Mouse (Mus musculus) CH12.LX (cell line): Measurements from ENCODE around the gene Bysl. TPM values are rescaled to one million over a fixed set of nuclear protein-coding genes. Genes with fewer than 3 reads are reported as not detected.
A peak's percentile ranks its signal among the peaks of the same experiment; 100 is the strongest.

Experiments
- DNase-seq: peaks from one replicate; pipeline ENCODE4 v3.0.0-alpha.2; 2013; ENCODE audit errors: extremely low read depth
- H3K27ac ChIP-seq: 2 replicates; pipeline ENCODE4 v1.5.1; 2012; ENCODE audit warnings: low read depth, mild to moderate bottlenecking, control low read depth, moderate library complexity; ENCODE audit not compliant: insufficient read depth
- H3K27me3 ChIP-seq: replicated peaks from 2 replicates; pipeline ENCODE3; 2012; ENCODE audit warnings: inconsistent platforms
- H3K36me3 ChIP-seq, 2 experiments: replicated peaks in 1 of 2; 2 replicates each; pipeline versions ENCODE3 to v1.6.1; 2012; ENCODE audit warnings: inconsistent platforms in 1 of 2, low read length in 1 of 2, mild to moderate bottlenecking in 1 of 2, mixed read lengths in 1 of 2, moderate library complexity in 1 of 2; ENCODE audit not compliant: control insufficient read depth in 1 of 2, insufficient read depth in 1 of 2
- H3K4me1 ChIP-seq, 2 experiments: 2 replicates each; pipeline ENCODE4 v1.6.1; 2012; ENCODE audit warnings: inconsistent platforms in 1 of 2, moderate library complexity in 1 of 2; ENCODE audit not compliant: insufficient read depth in 2 of 2, control insufficient read depth in 1 of 2
- H3K4me2 ChIP-seq: 2 replicates; pipeline ENCODE4 v1.6.1; 2012; ENCODE audit warnings: low read depth, mild to moderate bottlenecking, control low read depth; ENCODE audit not compliant: poor library complexity, insufficient read depth, severe bottlenecking
- H3K4me3 ChIP-seq, 3 experiments: fragments of 150-350 bp in 1 of 3; sonication (generic) in 1 of 3; replicated peaks in 1 of 3; 2 replicates each; pipeline versions ENCODE3 to v1.5.1; 2011 to 2012; ENCODE audit warnings: low read depth in 2 of 3, low read length in 2 of 3, mild to moderate bottlenecking in 2 of 3, moderate library complexity in 2 of 3, control low read depth in 1 of 3, improper control_type of control experiment in 1 of 3, inconsistent platforms in 1 of 3, mixed read lengths in 1 of 3; ENCODE audit not compliant: poor library complexity in 1 of 3
- H3K79me2 ChIP-seq: replicated peaks from 2 replicates; pipeline ENCODE4 v1.6.1; 2012; ENCODE audit warnings: mild to moderate bottlenecking, moderate library complexity; ENCODE audit not compliant: control insufficient read depth, poor library complexity, insufficient read depth, severe bottlenecking; ENCODE audit errors: extremely low read depth
- H3K9ac ChIP-seq: 2 replicates; pipeline ENCODE4 v1.6.1; 2012; ENCODE audit warnings: low read depth, mild to moderate bottlenecking, control low read depth, moderate library complexity; ENCODE audit not compliant: insufficient read depth
- H3K9me3 ChIP-seq: replicated peaks from 2 replicates; pipeline ENCODE3; 2012; ENCODE audit warnings: low read length, inconsistent platforms, mixed read lengths
- CHD1 ChIP-seq: IDR thresholded peaks from 2 replicates; pipeline ENCODE4 v1.6.1; 2012; ENCODE audit warnings: low read depth, low read length, improper control_type of control experiment, inconsistent platforms
- CHD2 ChIP-seq: IDR thresholded peaks from 2 replicates; pipeline ENCODE4 v1.6.1; 2011; ENCODE audit warnings: low read length, improper control_type of control experiment
- ELF1 ChIP-seq: IDR thresholded peaks from 2 replicates; pipeline ENCODE4 v1.6.1; 2014; ENCODE audit warnings: low read depth, mild to moderate bottlenecking, inconsistent platforms, low read length, improper control_type of control experiment
- ETS1 ChIP-seq: conservative IDR thresholded peaks from 2 replicates; pipeline ENCODE4 v1.6.1; 2012; ENCODE audit warnings: low read depth, mild to moderate bottlenecking, inconsistent platforms, low read length, improper control_type of control experiment, moderate library complexity
- HCFC1 ChIP-seq: IDR thresholded peaks from 2 replicates; pipeline ENCODE4 v1.6.1; 2012; ENCODE audit warnings: low read depth, mild to moderate bottlenecking, inconsistent platforms, low read length, improper control_type of control experiment
- JUND ChIP-seq: conservative IDR thresholded peaks from 2 replicates; pipeline ENCODE4 v1.6.1; 2011; ENCODE audit warnings: low read depth, low read length, improper control_type of control experiment
- MAFK ChIP-seq: IDR thresholded peaks from 2 replicates; pipeline ENCODE4 v1.6.1; 2011; ENCODE audit warnings: low read length, improper control_type of control experiment; ENCODE audit not compliant: insufficient replicate concordance
- MAZ ChIP-seq: IDR thresholded peaks from 2 replicates; pipeline ENCODE4 v1.6.1; 2012; ENCODE audit warnings: low read depth, mild to moderate bottlenecking, inconsistent platforms, low read length, improper control_type of control experiment, moderate library complexity
- MXI1 ChIP-seq: IDR thresholded peaks from 2 replicates; pipeline ENCODE4 v1.6.1; 2011; ENCODE audit warnings: mild to moderate bottlenecking, low read depth, low read length, improper control_type of control experiment
- PAX5 ChIP-seq: IDR thresholded peaks from 2 replicates; pipeline ENCODE4 v1.6.1; 2012; ENCODE audit warnings: low read length, inconsistent platforms, mixed read lengths
- RAD21 ChIP-seq: IDR thresholded peaks from 2 replicates; pipeline ENCODE4 v1.6.1; 2011; ENCODE audit warnings: low read depth, mild to moderate bottlenecking, low read length, improper control_type of control experiment, moderate library complexity
- SIN3A ChIP-seq: IDR thresholded peaks from 2 replicates; pipeline ENCODE4 v1.6.1; 2012; ENCODE audit warnings: low read length, improper control_type of control experiment, inconsistent platforms
- TCF12 ChIP-seq: IDR thresholded peaks from 2 replicates; pipeline ENCODE4 v1.6.1; 2014; ENCODE audit warnings: low read depth, mild to moderate bottlenecking, inconsistent platforms, low read length, improper control_type of control experiment
- USF1 ChIP-seq: IDR thresholded peaks from 2 replicates; pipeline ENCODE4 v1.6.1; 2014; ENCODE audit warnings: low read depth, mild to moderate bottlenecking, inconsistent platforms, low read length, improper control_type of control experiment
- USF2 ChIP-seq: conservative IDR thresholded peaks from 2 replicates; pipeline ENCODE4 v1.6.1; 2011; ENCODE audit warnings: low read depth, low read length, improper control_type of control experiment
- ZMIZ1 ChIP-seq: IDR thresholded peaks from 2 replicates; pipeline ENCODE4 v1.6.1; 2012; ENCODE audit warnings: low read depth, mild to moderate bottlenecking, inconsistent platforms, low read length, improper control_type of control experiment
- ZNF384 ChIP-seq: IDR thresholded peaks from 2 replicates; pipeline ENCODE4 v1.6.1; 2012; ENCODE audit warnings: low read depth, low read length, improper control_type of control experiment, inconsistent platforms
- dilution Hi-C: fragments of 300-500 bp; cut with MboI; formaldehyde crosslinking; loops from 2 replicates; pipeline ENCODE4 v1.14.3; 2020; ENCODE audit warnings: low sequenced_read_pairs; ENCODE audit not compliant: extremely low pct_unique_long_range_greater_than_20kb, extremely low pct_ligation_motif_present
- in situ Hi-C: fragments of 300-500 bp; cut with MboI; formaldehyde crosslinking; loops from 3 replicates; pipeline ENCODE4 v1.14.3; 2019; ENCODE audit warnings: low sequenced_read_pairs, low pct_ligation_motif_present, low pct_unique_long_range_greater_than_20kb, mixed read lengths
- polyA plus RNA-seq: library from polyadenylated mRNA; unstranded; fragments of >175 nt; gene quantifications from 2 replicates; pipeline ENCODE4 v1.2.1, GENCODE M21; 2012; ENCODE audit warnings: low read depth; ENCODE audit not compliant: insufficient read length
- total RNA-seq, 2 experiments: library from RNA; depleted of rRNA; stranded (reverse); fragments of 300-350 nt in 1 of 2; fragments of >200 nt in 1 of 2; gene quantifications; 2 replicates each; pipeline ENCODE4 v1.2.3; 2012 to 2014

Bysl gene
- total and polyA plus RNA-seq, 3 experiments, result 24.0 to 60.5 (median 28.0) TPM

- TF ChIP-seq HCFC1, result peak; percentile 93
These were observed at the start of gene Bysl, which contains the start of the genes Med20 and Gm20517 (continued) for GRCm38 (mm10) chr17:47610849-47611660.

GRCm38 (mm10) chr17:47658741-47659243 lies 47.5 kb upstream of the Bysl start:
- H3K4me2 ChIP-seq, result no peak overlapping the region
- H3K9ac ChIP-seq, result no peak overlapping the region
- TF ChIP-seq ZNF384 (no peak), CHD2 (no peak), SIN3A (no peak), RAD21 (no peak)
- TF ChIP-seq, all 38 proteins: peak for 0
- Histone ChIP-seq H3K27me3 (no peaks in the 10 kb centered on the region), H3K79me2 (no peaks in the 10 kb centered on the region), H3K27ac (no peak overlapping the region), H3K4me1 (peaks cover 0 to 3% of the 10 kb centered on the region in 2 experiments; a peak in 1 of 4 replicates), H3K4me3 (no peak overlapping the region), H3K9me3 (no peaks in the 10 kb centered on the region), H3K36me3 (no peaks in the 10 kb centered on the region)
- dilution Hi-C loops (no loop called here), in situ Hi-C loops (no loop called here)
- no peak for DNase-seq

- Histone ChIP-seq H3K4me2 (no peak overlapping the region), H3K4me3 (no peak overlapping the region), H3K27ac (no peak overlapping the region), H3K9ac (no peak overlapping the region), H3K36me3 (peaks cover 0 to 4% of the 10 kb centered on the region in 2 experiments), H3K27me3 (no peaks in the 10 kb centered on the region), H3K4me1 (peaks cover 0 to 3% of the 10 kb centered on the region in 2 experiments; a peak in 1 of 4 replicates), H3K9me3 (no peaks in the 10 kb centered on the region), H3K79me2 (no peaks in the 10 kb centered on the region)
- in situ Hi-C loops, result no loop called here
- DNase-seq, result no peak
- TF ChIP-seq ELF1 (no peak), CHD2 (no peak), TCF12 (no peak), JUND (no peak), PAX5 (no peak), USF2 (no peak), RAD21 (no peak), ZMIZ1 (no peak), USF1 (no peak), MAZ (no peak), CHD1 (no peak), MAFK (no peak), MXI1 (no peak), ETS1 (no peak)
- dilution Hi-C loops, result no loop called here
These were observed 46.6 kb upstream of the Bysl start for GRCm38 (mm10) chr17:47657901-47658300.
